In the genomic region with DNA sequence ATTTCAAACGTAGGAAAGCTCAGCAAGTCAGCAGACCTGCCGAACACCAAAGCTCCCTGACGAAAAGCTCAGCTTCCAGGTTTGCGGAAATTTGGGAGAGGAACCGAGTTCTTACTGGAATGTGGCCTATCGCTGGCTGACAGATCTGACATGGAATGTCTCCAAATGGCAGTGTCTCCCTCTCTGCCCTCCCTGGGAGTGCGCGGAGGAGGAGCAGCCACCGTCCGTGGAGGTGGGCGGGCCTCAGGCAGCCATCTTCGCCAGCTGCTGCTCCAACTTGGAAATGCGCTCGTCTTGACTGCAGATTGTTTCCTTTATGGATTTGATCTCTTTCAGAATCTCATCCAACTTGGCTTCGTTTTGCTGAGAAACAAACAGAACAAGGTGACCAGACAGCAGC, we compare ENCODE assay signal across 9 mouse cellular contexts. TPM values are rescaled to one million over a fixed set of nuclear protein-coding genes. Genes with fewer than 3 reads are reported as not detected.
DNase-seq lines count a peak whose midpoint lies in the region; ATAC-seq lines count a peak whose summit lies in the region.
"Had no signal": no experiment of that assay in that cellular context is flagged by ENCODE, and none has a peak within 500 bp of the region (broad histone marks: within the 10 kb centered on the region; RNA-seq: fewer than 3 reads in every experiment).

No protein-coding gene starts in this region.

- no peak for ATAC-seq in heart, embryonic 16.5 days (replicated peaks; ENCODE audit: extremely low read depth, insufficient read depth, low FRiP score)
- ATAC-seq in limb, embryonic 15.5 days (ENCODE audit: insufficient number of reproducible peaks, low FRiP score, low TSS enrichment, low read depth), result no peak
- ATAC-seq in erythroid progenitor cell, adult 5-6 weeks (replicated peaks; ENCODE audit: low FRiP score, poor library complexity, severe bottlenecking), result no peak

- 67% methylated on average over 15 of the region's 15 CpGs for WGBS in heart, embryonic 16.5 days
- 52% methylated on average over 15 of the region's 15 CpGs for WGBS in limb, embryonic 15.5 days

- H3K9me3 ChIP-seq in heart, embryonic 16.5 days (replicated peaks; ENCODE audit: control insufficient read depth, low read length), result no peaks in the 10 kb centered on the region
- H3K9me3 ChIP-seq in limb, embryonic 15.5 days, result no peaks in the 10 kb centered on the region
- H3K9me3 ChIP-seq: liver, embryonic 15.5 days had no signal

- H3K4me1 ChIP-seq in heart, embryonic 16.5 days (ENCODE audit: control insufficient read depth, insufficient read depth, low read length), result no peaks in the 10 kb centered on the region; the same call in none of the 2 replicates
- H3K4me1 ChIP-seq in limb, embryonic 15.5 days, result no peaks in the 10 kb centered on the region

- intact Hi-C loops in heart, postnatal 36 days (cut with DNase I), result loop anchor here (1.0 kb wide), 1 partner anchor 71 kb away; no protein-coding TSS in a partner anchor

- 0 out of 2 replicates have a peak overlapping the region, but pooled peaks have one; percentile 12 for H3K27ac ChIP-seq in heart, embryonic 16.5 days (ENCODE audit: low read length)
- peak overlapping the region; percentile 69 for H3K27ac ChIP-seq in limb, embryonic 15.5 days
- H3K27ac ChIP-seq: liver, embryonic 15.5 days had no signal

- no peak overlapping the region for H3K4me2 ChIP-seq in heart, embryonic 16.5 days (ENCODE audit: low read depth, low read length)
- peak overlapping the region; percentile 7; the same call in 1 of the 2 replicates for H3K4me2 ChIP-seq in limb, embryonic 15.5 days
- H3K4me2 ChIP-seq: liver, embryonic 15.5 days had no signal

- no peak for DNase-seq in heart, postnatal 36 days
- peak; percentile 19 for DNase-seq in thymus, postnatal 14 days
- DNase-seq in thymus, postnatal 0 days (ENCODE audit: low spot score), result no peak
- DNase-seq in adipocyte (ENCODE audit: low spot score), result no peak
- DNase-seq in heart, adult 9 months (ENCODE audit: low spot score in 2 of 2), result no peak

- H3K36me3 ChIP-seq in heart, embryonic 16.5 days (ENCODE audit: control insufficient read depth, insufficient read depth), result peaks cover 44% of the 10 kb centered on the region
- H3K36me3 ChIP-seq in limb, embryonic 15.5 days, result peaks cover 70% of the 10 kb centered on the region

- no peaks in the 10 kb centered on the region for H3K27me3 ChIP-seq in heart, embryonic 16.5 days (ENCODE audit: control insufficient read depth, insufficient read depth, low read length)
- no peaks in the 10 kb centered on the region for H3K27me3 ChIP-seq in limb, embryonic 15.5 days
- H3K27me3 ChIP-seq: liver, embryonic 15.5 days had no signal

- no peak overlapping the region for H3K4me3 ChIP-seq in heart, embryonic 16.5 days (ENCODE audit: low read length)
- H3K4me3 ChIP-seq in limb, embryonic 15.5 days, result 0 out of 2 replicates have a peak overlapping the region, but pooled peaks have one; percentile 3
- H3K4me3 ChIP-seq: liver, embryonic 15.5 days had no signal

- H3K9ac ChIP-seq in heart, embryonic 16.5 days (ENCODE audit: low read length), result no peak overlapping the region; the same call in 1 of the 2 replicates
- H3K9ac ChIP-seq in limb, embryonic 15.5 days, result no peak overlapping the region
- H3K9ac ChIP-seq: liver, embryonic 15.5 days had no signal

RNA-seq across cellular contexts. Expression of a gene that starts 11.7 kb away (rescaled TPM):
- 10.1 and 29.8 TPM in 2 replicates for polyA plus RNA-seq in heart, embryonic 16.5 days (2015; fragmentation: Nextera tagmentation; extraction: Ambion mirVana)
- 1 to 10 TPM; 3.1 to 4.6 TPM for total RNA-seq in heart, postnatal 36 days (2021)
- polyA plus RNA-seq in thymus, postnatal 0 days (2015; fragmentation: Nextera tagmentation; extraction: Ambion mirVana), result 205 and 252 TPM in 2 replicates
- 5.5 and 8.3 TPM in 2 replicates for polyA plus RNA-seq in limb, embryonic 15.5 days (2015; fragmentation: Nextera tagmentation; extraction: Ambion mirVana)
- 81.1 and 83.0 TPM in 2 replicates for total RNA-seq in erythroid progenitor cell, adult 5-6 weeks (2015; ENCODE audit: low replicate concordance)
- 26.7 and 29.5 TPM in 2 replicates for total RNA-seq in erythroid progenitor cell, adult 5-6 weeks (2017; ENCODE audit: low replicate concordance)

RNA-seq across cellular contexts. Expression of a gene that starts 43.8 kb away (rescaled TPM):
- polyA plus RNA-seq in heart, embryonic 16.5 days (2015; fragmentation: Nextera tagmentation; extraction: Ambion mirVana), result 22.4 and 22.5 TPM in 2 replicates
- 1 to 10 TPM; 5.6 to 5.9 TPM for total RNA-seq in heart, postnatal 36 days (2021)
- 6.1 and 7.0 TPM in 2 replicates for polyA plus RNA-seq in thymus, postnatal 0 days (2015; fragmentation: Nextera tagmentation; extraction: Ambion mirVana)
- 202 and 204 TPM in 2 replicates for polyA plus RNA-seq in limb, embryonic 15.5 days (2015; fragmentation: Nextera tagmentation; extraction: Ambion mirVana)
- 2.9 TPM in 1 of 2 replicates, not detected in the other for total RNA-seq in erythroid progenitor cell, adult 5-6 weeks (2015; ENCODE audit: low replicate concordance)
- total RNA-seq in erythroid progenitor cell, adult 5-6 weeks (2017; ENCODE audit: low replicate concordance), result 3.0 TPM in 1 of 2 replicates, not detected in the other
